Mouse (Mus musculus): ENCODE data around the gene Lmx1b. TPM values are rescaled to one million over a fixed set of nuclear protein-coding genes. Genes with fewer than 3 reads are reported as not detected.
A peak's percentile ranks its signal among the peaks of the same experiment; 100 is the strongest.

The Lmx1b gene
- polyA plus RNA-seq, 1 experiment from 2014 or later = 11.0 TPM

DNA sequence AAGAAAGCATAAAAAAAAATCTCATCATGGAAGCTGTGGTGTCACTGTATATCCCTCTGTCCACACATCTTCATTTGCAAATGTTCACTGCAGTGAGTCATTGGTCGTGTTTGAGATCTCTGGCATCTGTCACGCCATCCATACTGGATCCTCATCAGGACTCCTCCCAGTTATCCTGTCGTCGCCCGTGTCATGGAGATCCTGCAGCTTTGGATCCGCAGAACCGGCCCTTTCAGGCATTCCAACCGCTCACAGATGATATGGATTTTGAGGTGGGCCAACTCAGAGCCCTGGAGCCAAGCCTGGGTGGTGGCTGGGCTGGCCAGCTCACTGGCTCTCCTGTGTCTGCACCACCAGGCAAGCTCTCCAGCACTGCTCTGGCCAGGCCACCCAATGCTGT lies 84.7 kb downstream of the Lmx1b start:
- peak overlapping the region; percentile 56; the same call in 1 of the 2 replicates for H3K27ac ChIP-seq
- 76% methylated on average over 8 of the region's 8 CpGs for WGBS
- peaks cover 5% of the 10 kb centered on the region; the same call in 1 of the 2 replicates for H3K27me3 ChIP-seq (ENCODE audit: low read depth, poor library complexity, severe bottlenecking)
- peaks cover 23% of the 10 kb centered on the region for H3K4me1 ChIP-seq
- H3K9me3 ChIP-seq (replicated peaks) = no peaks in the 10 kb centered on the region
- H3K36me3 ChIP-seq = no peaks in the 10 kb centered on the region
- DNase-seq (ENCODE audit: low spot score) = no peak
- H3K4me3 ChIP-seq = no peak overlapping the region

GRCm38 (mm10) chr2:33552672-33553071 lies 87.6 kb downstream of the Lmx1b start:
- Histone ChIP-seq H3K36me3 (no peaks in the 10 kb centered on the region), H3K9me3 (replicated peaks) (no peaks in the 10 kb centered on the region), H3K27me3 (ENCODE audit: low read depth, poor library complexity, severe bottlenecking) (no peaks in the 10 kb centered on the region; the same call in 1 of the 2 replicates), H3K4me3 (no peak overlapping the region), H3K27ac (no peak overlapping the region), H3K4me1 (peaks cover 3% of the 10 kb centered on the region; the same call in 1 of the 2 replicates)
- WGBS = 50% methylated on average over 5 of the region's 5 CpGs
- DNase-seq (ENCODE audit: low spot score) = no peak

- H3K36me3 ChIP-seq = no peaks in the 10 kb centered on the region
- WGBS = 94% methylated on average over 2 of the region's 2 CpGs
- H3K9me3 ChIP-seq (replicated peaks) = no peaks in the 10 kb centered on the region
- peaks cover 42% of the 10 kb centered on the region for H3K27me3 ChIP-seq (ENCODE audit: low read depth, poor library complexity, severe bottlenecking)
- H3K4me1 ChIP-seq = peaks cover 44% of the 10 kb centered on the region
- DNase-seq (ENCODE audit: low spot score) = no peak
- no peak overlapping the region for H3K4me3 ChIP-seq
- peak overlapping the region; percentile 66; the same call in 1 of the 2 replicates for H3K27ac ChIP-seq
These were observed 92.7 kb downstream of the Lmx1b start for GRCm38 (mm10) chr2:33547595-33547994.

DNA sequence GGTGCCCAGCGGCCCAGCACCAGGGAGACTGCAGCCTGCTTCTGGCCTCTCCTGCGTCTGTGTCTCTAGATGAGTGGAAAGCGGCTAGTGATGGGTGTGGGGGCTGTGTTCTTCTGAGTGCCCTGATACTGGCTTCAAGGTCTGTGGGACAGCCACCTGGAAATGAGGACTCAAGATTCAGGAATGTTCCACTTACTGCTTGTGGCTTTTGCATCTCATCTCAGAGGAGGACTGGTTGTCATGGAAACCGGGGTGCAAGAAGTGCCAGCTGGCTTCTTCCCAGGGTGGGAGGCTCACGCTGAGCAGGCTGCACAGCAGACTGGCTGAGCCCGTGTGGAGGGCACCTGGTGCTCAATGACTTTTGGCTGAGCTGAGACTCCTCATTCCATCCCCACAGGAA lies 93.4 kb downstream of the Lmx1b start:
- Histone ChIP-seq H3K27me3 (ENCODE audit: low read depth, poor library complexity, severe bottlenecking) (peaks cover 42% of the 10 kb centered on the region), H3K27ac (peak overlapping the region; percentile 66), H3K36me3 (no peaks in the 10 kb centered on the region), H3K4me1 (peaks cover 44% of the 10 kb centered on the region), H3K4me3 (no peak overlapping the region), H3K9me3 (replicated peaks) (no peaks in the 10 kb centered on the region)
- peak; percentile 54 for DNase-seq (ENCODE audit: low spot score)
- 32% methylated on average over 6 of the region's 6 CpGs for WGBS

GRCm38 (mm10) chr2:33546051-33546450 lies 94.3 kb downstream of the Lmx1b start:
- H3K27ac ChIP-seq = peak overlapping the region; percentile 66; the same call in 1 of the 2 replicates
- H3K36me3 ChIP-seq = no peaks in the 10 kb centered on the region
- H3K27me3 ChIP-seq (ENCODE audit: low read depth, poor library complexity, severe bottlenecking) = peaks cover 48% of the 10 kb centered on the region
- WGBS = 83% methylated on average over 5 of the region's 5 CpGs
- H3K4me1 ChIP-seq = peaks cover 44% of the 10 kb centered on the region
- H3K9me3 ChIP-seq (replicated peaks) = no peaks in the 10 kb centered on the region
- H3K4me3 ChIP-seq = no peak overlapping the region
- no peak for DNase-seq (ENCODE audit: low spot score)

- no peak for DNase-seq (ENCODE audit: low spot score)
- 14% methylated on average over 16 of the region's 16 CpGs for WGBS
- peak overlapping the region; percentile 86 for H3K27ac ChIP-seq
- peaks cover 44% of the 10 kb centered on the region for H3K4me1 ChIP-seq
- no peaks in the 10 kb centered on the region for H3K9me3 ChIP-seq (replicated peaks)
- peaks cover 56% of the 10 kb centered on the region for H3K27me3 ChIP-seq (ENCODE audit: low read depth, poor library complexity, severe bottlenecking)
- H3K36me3 ChIP-seq = no peaks in the 10 kb centered on the region
- peak overlapping the region; percentile 60 for H3K4me3 ChIP-seq
These were observed 95.3 kb downstream of the Lmx1b start for GRCm38 (mm10) chr2:33544781-33545566.

DNA sequence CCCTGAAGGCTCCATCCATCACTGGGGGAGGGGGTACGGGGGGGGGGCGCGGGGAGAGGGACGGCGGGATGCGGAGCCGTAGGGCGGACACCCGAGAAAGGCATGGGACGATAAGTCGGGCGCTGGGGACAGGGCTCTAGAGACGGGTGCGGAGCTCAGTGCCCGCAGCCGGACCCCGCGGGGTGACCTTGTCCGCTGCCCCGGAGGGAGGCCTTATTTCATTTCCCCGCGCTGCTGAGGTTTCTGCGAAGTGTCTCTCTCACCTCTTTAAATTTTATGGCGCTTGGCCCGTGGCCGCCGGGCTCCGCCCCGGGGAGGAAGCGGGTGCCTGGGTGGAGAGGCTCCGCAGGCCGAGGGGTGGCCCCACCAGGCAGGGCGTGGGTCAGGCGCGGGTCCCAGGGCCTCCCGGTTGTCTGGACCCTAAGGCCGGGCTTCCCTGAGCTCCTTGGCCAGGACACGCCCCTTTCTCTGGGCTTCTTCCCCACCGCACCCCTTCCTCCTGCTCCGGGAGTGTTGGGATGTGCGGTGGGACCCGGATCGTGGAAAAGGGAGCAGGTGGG lies 96.0 kb downstream of the Lmx1b start:
- WGBS = under 1% methylated on average over 42 of the region's 43 CpGs
- peak overlapping the region; percentile 86 for H3K27ac ChIP-seq
- H3K4me3 ChIP-seq = peak overlapping the region; percentile 60
- peaks cover 63% of the 10 kb centered on the region for H3K27me3 ChIP-seq (ENCODE audit: low read depth, poor library complexity, severe bottlenecking)
- DNase-seq (ENCODE audit: low spot score) = peak; percentile 83
- H3K36me3 ChIP-seq = no peaks in the 10 kb centered on the region
- H3K4me1 ChIP-seq = peaks cover 44% of the 10 kb centered on the region
- H3K9me3 ChIP-seq (replicated peaks) = no peaks in the 10 kb centered on the region

DNA sequence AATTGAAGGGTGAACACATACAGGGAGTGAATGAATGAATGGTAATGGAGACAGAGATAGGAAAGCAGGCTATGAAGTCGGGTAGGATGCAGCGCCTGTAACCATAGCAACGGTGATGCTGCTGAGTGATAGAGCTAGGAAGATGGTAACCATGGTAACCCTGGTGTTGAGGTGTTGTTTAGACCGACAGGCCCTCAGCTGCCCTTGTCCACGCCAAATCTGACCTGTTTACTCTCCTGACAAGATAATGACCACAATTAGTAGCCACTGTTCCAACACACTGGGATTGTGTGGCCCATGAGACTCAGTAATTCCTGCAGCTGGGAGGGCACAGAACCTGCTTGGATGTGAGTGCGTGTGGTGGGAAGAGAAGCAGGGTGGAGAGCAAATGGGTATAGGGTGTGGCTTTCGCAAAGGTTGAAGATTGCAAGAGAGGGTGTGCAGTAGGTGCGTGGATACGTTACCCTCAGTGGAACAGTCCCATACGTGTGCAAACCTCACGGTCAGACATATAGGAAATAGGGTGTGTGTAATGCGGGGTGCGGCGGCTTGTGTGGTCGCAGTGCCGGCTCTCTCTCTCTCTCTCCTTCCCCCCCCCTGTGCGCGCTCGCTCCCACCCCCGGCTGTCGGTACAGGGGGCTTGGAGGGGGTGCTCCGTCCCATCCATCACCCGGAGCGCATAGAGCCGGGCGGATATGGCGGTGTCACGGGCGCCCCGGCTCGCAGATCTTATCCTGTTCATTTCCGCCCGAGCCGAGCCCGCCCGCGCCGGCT lies 96.7 kb downstream of the Lmx1b start:
- Histone ChIP-seq H3K4me3 (peak overlapping the region; percentile 60), H3K36me3 (no peaks in the 10 kb centered on the region), H3K9me3 (replicated peaks) (no peaks in the 10 kb centered on the region), H3K4me1 (peaks cover 44% of the 10 kb centered on the region), H3K27ac (peak overlapping the region; percentile 86), H3K27me3 (ENCODE audit: low read depth, poor library complexity, severe bottlenecking) (peaks cover 68% of the 10 kb centered on the region)
- peak; percentile 73 for DNase-seq (ENCODE audit: low spot score)
- WGBS = under 1% methylated on average over 38 of the region's 38 CpGs

GRCm38 (mm10) chr2:33542696-33543428 lies 97.4 kb downstream of the Lmx1b start:
- peaks cover 44% of the 10 kb centered on the region for H3K4me1 ChIP-seq
- DNase-seq (ENCODE audit: low spot score) = peak; percentile 77
- peak overlapping the region; percentile 86; the same call in 1 of the 2 replicates for H3K27ac ChIP-seq
- H3K36me3 ChIP-seq = no peaks in the 10 kb centered on the region
- 4% methylated on average over 11 of the region's 11 CpGs for WGBS
- no peaks in the 10 kb centered on the region for H3K9me3 ChIP-seq (replicated peaks)
- H3K27me3 ChIP-seq (ENCODE audit: low read depth, poor library complexity, severe bottlenecking) = peaks cover 68% of the 10 kb centered on the region
- H3K4me3 ChIP-seq = peak overlapping the region; percentile 60

DNA sequence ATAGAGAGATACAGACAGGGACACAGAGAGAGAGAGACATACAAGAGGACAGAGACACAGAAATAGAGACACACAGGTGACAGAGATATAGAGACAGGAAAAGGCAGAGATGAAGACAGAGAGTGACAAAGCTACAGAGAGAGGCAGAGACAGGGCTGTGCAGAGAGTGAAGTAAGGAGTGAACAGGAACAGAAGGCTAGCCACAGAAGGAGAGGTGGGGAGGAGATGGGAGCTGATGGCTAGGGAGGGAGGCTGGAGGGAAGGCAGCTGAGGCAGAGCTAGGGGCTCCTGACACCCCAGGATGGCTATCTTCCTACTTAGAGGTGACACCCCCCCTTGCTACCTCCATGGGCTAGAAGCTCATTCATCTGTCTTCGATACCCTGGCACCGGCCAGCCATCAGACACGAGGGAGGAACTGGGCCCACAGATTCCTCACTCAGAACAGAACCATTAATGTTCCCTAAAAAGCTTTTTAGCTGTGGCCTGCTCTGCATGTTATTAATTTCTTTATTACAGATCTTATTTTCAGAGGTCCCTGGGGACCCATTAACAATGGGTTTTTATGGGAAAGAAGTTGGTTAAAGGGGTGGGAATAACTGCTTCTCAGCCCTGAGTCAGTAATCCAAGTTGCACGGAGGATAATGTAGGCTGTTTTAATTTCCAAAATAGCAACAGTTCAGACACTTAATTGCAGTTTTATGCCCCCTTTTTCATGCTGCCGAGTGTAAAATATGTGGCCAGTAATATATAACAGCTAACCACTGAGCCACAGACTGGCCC lies 114.8 kb downstream of the Lmx1b start:
- Histone ChIP-seq H3K27me3 (ENCODE audit: low read depth, poor library complexity, severe bottlenecking) (0 out of 2 replicates have a peak, but pooled peaks cover 3% of the 10 kb centered on the region), H3K36me3 (no peaks in the 10 kb centered on the region), H3K9me3 (replicated peaks) (peaks cover 5% of the 10 kb centered on the region; the same call in 1 of the 2 replicates), H3K4me3 (no peak overlapping the region), H3K27ac (no peak overlapping the region), H3K4me1 (peaks cover 7% of the 10 kb centered on the region; the same call in 1 of the 2 replicates)
- no peak for DNase-seq (ENCODE audit: low spot score)
- WGBS = 70% methylated on average over 5 of the region's 5 CpGs

DNA sequence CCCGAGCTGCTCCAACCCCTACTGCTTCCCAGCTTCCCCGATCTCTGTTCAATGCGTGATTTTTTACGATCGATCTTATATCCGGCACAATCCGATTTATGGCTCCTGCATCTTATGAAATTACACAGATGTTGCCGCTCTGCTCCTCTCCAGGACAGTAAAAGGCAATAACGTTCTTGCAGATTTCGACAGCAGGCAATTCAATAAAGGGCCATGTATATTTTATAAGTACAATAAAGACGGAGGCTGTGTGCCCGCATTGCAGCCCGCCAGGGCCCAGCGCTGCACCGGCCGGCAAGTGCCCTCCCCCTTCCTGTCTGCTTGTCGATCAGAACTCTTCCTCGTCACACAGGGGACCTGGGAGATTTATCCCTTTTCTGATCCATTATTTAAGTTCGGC lies 124.5 kb downstream of the Lmx1b start:
- DNase-seq (ENCODE audit: low spot score) = no peak
- no peak overlapping the region for H3K4me3 ChIP-seq
- 67% methylated on average over 19 of the region's 19 CpGs for WGBS
- no peaks in the 10 kb centered on the region for H3K9me3 ChIP-seq (replicated peaks)
- H3K4me1 ChIP-seq = peaks cover 18% of the 10 kb centered on the region
- H3K36me3 ChIP-seq = no peaks in the 10 kb centered on the region
- no peak overlapping the region for H3K27ac ChIP-seq
- 0 out of 2 replicates have a peak, but pooled peaks cover 4% of the 10 kb centered on the region for H3K27me3 ChIP-seq (ENCODE audit: low read depth, poor library complexity, severe bottlenecking)

Measured in limb, embryonic 10.5 days (tissue).